Mouse (Mus musculus): ENCODE data around the gene Vav2. TPM values are rescaled to one million over a fixed set of nuclear protein-coding genes. Genes with fewer than 3 reads are reported as not detected.
A peak's percentile ranks its signal among the peaks of the same experiment; 100 is the strongest.

Gene Vav2
- polyA plus RNA-seq, 1 experiment from 2014 or later: 7.1 TPM

GRCm38 (mm10) chr2:27318606-27319005 lies 108.2 kb downstream of the Vav2 start:
- ATAC-seq (ENCODE audit: low read depth) (peak; percentile 20; the same call in 1 of the 2 replicates), DNase-seq (ENCODE audit: low spot score) (no peak)
- Histone ChIP-seq H3K4me2 (ENCODE audit: low read depth, low read length) (no peak overlapping the region), H3K36me3 (ENCODE audit: control insufficient read depth, insufficient read depth, low read length) (no peaks in the 10 kb centered on the region; the same call in 1 of the 2 replicates), H3K9me3 (ENCODE audit: control insufficient read depth, low read length) (no peaks in the 10 kb centered on the region), H3K4me3 (ENCODE audit: low read depth, low read length) (no peak overlapping the region), H3K4me1 (ENCODE audit: control insufficient read depth, insufficient read depth, low read length) (peaks cover 6% of the 10 kb centered on the region; the same call in 1 of the 2 replicates), H3K9ac (ENCODE audit: low read depth, low read length) (no peak overlapping the region), H3K27ac (replicated peaks; ENCODE audit: low read depth, low read length) (no peak overlapping the region), H3K27me3 (replicated peaks; ENCODE audit: control insufficient read depth, insufficient read depth, low read length) (no peaks in the 10 kb centered on the region)
- WGBS: 71% methylated on average over 3 of the region's 4 CpGs

- Histone ChIP-seq H3K9ac (ENCODE audit: low read depth, low read length) (no peak overlapping the region), H3K4me2 (ENCODE audit: low read depth, low read length) (no peak overlapping the region), H3K9me3 (ENCODE audit: control insufficient read depth, low read length) (no peaks in the 10 kb centered on the region), H3K4me1 (ENCODE audit: control insufficient read depth, insufficient read depth, low read length) (0 out of 2 replicates have a peak, but pooled peaks cover 5% of the 10 kb centered on the region), H3K36me3 (ENCODE audit: control insufficient read depth, insufficient read depth, low read length) (no peaks in the 10 kb centered on the region; the same call in 1 of the 2 replicates), H3K27ac (replicated peaks; ENCODE audit: low read depth, low read length) (no peak overlapping the region), H3K4me3 (ENCODE audit: low read depth, low read length) (no peak overlapping the region), H3K27me3 (replicated peaks; ENCODE audit: control insufficient read depth, insufficient read depth, low read length) (no peaks in the 10 kb centered on the region)
- DNase-seq (ENCODE audit: low spot score) (no peak), ATAC-seq (ENCODE audit: low read depth) (no peak)
- 18% methylated on average over 1 of the region's 1 CpGs for WGBS
Measured at GRCm38 (mm10) chr2:27318197-27318596, 108.6 kb downstream of the Vav2 start.

- DNase-seq (ENCODE audit: low spot score) (no peak), ATAC-seq (ENCODE audit: low read depth) (0 out of 2 replicates have a peak, but pooled peaks have one; percentile 19)
- WGBS: 68% methylated on average over 5 of the region's 5 CpGs
- Histone ChIP-seq H3K27me3 (replicated peaks; ENCODE audit: control insufficient read depth, insufficient read depth, low read length) (no peaks in the 10 kb centered on the region), H3K4me1 (ENCODE audit: control insufficient read depth, insufficient read depth, low read length) (0 out of 2 replicates have a peak, but pooled peaks cover under 1% of the 10 kb centered on the region), H3K27ac (replicated peaks; ENCODE audit: low read depth, low read length) (no peak overlapping the region), H3K4me3 (ENCODE audit: low read depth, low read length) (no peak overlapping the region), H3K9me3 (ENCODE audit: control insufficient read depth, low read length) (no peaks in the 10 kb centered on the region), H3K9ac (ENCODE audit: low read depth, low read length) (no peak overlapping the region), H3K36me3 (ENCODE audit: control insufficient read depth, insufficient read depth, low read length) (no peaks in the 10 kb centered on the region; the same call in 1 of the 2 replicates), H3K4me2 (ENCODE audit: low read depth, low read length) (no peak overlapping the region)
Measured at GRCm38 (mm10) chr2:27316167-27316566, 110.7 kb downstream of the Vav2 start.

- H3K9ac ChIP-seq (ENCODE audit: low read depth, low read length): no peak overlapping the region
Measured at GRCm38 (mm10) chr2:27314269-27314668, 112.6 kb downstream of the Vav2 start.

GRCm38 (mm10) chr2:27312500-27312899 lies 114.3 kb downstream of the Vav2 start:
- Histone ChIP-seq H3K4me1 (ENCODE audit: control insufficient read depth, insufficient read depth, low read length) (no peaks in the 10 kb centered on the region), H3K27me3 (replicated peaks; ENCODE audit: control insufficient read depth, insufficient read depth, low read length) (no peaks in the 10 kb centered on the region), H3K36me3 (ENCODE audit: control insufficient read depth, insufficient read depth, low read length) (no peaks in the 10 kb centered on the region; the same call in 1 of the 2 replicates), H3K4me2 (ENCODE audit: low read depth, low read length) (no peak overlapping the region), H3K27ac (replicated peaks; ENCODE audit: low read depth, low read length) (no peak overlapping the region), H3K9me3 (ENCODE audit: control insufficient read depth, low read length) (no peaks in the 10 kb centered on the region), H3K4me3 (ENCODE audit: low read depth, low read length) (no peak overlapping the region), H3K9ac (ENCODE audit: low read depth, low read length) (no peak overlapping the region)
- no peak for DNase-seq (ENCODE audit: low spot score)
- no peak for ATAC-seq (ENCODE audit: low read depth)
- WGBS: 81% methylated on average over 3 of the region's 3 CpGs

More at GRCm38 (mm10) chr2:27314269-27314668, 112.6 kb downstream of the Vav2 start:
- DNase-seq (ENCODE audit: low spot score) (no peak), ATAC-seq (ENCODE audit: low read depth) (no peak)
- 88% methylated on average over 5 of the region's 5 CpGs for WGBS
- no peaks in the 10 kb centered on the region for H3K27me3 ChIP-seq (replicated peaks; ENCODE audit: control insufficient read depth, insufficient read depth, low read length)
- H3K27ac ChIP-seq (replicated peaks; ENCODE audit: low read depth, low read length): no peak overlapping the region
- H3K4me3 ChIP-seq (ENCODE audit: low read depth, low read length): no peak overlapping the region
- no peaks in the 10 kb centered on the region for H3K9me3 ChIP-seq (ENCODE audit: control insufficient read depth, low read length)
- H3K4me2 ChIP-seq (ENCODE audit: low read depth, low read length): no peak overlapping the region
- H3K4me1 ChIP-seq (ENCODE audit: control insufficient read depth, insufficient read depth, low read length): no peaks in the 10 kb centered on the region
- H3K36me3 ChIP-seq (ENCODE audit: control insufficient read depth, insufficient read depth, low read length): no peaks in the 10 kb centered on the region; the same call in 1 of the 2 replicates

- Histone ChIP-seq H3K27ac (replicated peaks; ENCODE audit: low read depth, low read length) (no peak overlapping the region), H3K36me3 (ENCODE audit: control insufficient read depth, insufficient read depth, low read length) (no peaks in the 10 kb centered on the region), H3K9ac (ENCODE audit: low read depth, low read length) (no peak overlapping the region), H3K9me3 (ENCODE audit: control insufficient read depth, low read length) (no peaks in the 10 kb centered on the region), H3K27me3 (replicated peaks; ENCODE audit: control insufficient read depth, insufficient read depth, low read length) (no peaks in the 10 kb centered on the region), H3K4me2 (ENCODE audit: low read depth, low read length) (no peak overlapping the region), H3K4me1 (ENCODE audit: control insufficient read depth, insufficient read depth, low read length) (no peaks in the 10 kb centered on the region), H3K4me3 (ENCODE audit: low read depth, low read length) (no peak overlapping the region)
- WGBS: 92% methylated on average over 3 of the region's 3 CpGs
- ATAC-seq (ENCODE audit: low read depth): no peak
- DNase-seq (ENCODE audit: low spot score): no peak
Measured at GRCm38 (mm10) chr2:27311606-27312005, 115.2 kb downstream of the Vav2 start.

- ATAC-seq (ENCODE audit: low read depth): no peak
- 83% methylated on average over 5 of the region's 5 CpGs for WGBS
Measured at GRCm38 (mm10) chr2:27310908-27311307, 115.9 kb downstream of the Vav2 start.

GRCm38 (mm10) chr2:27310221-27310620 lies 116.6 kb downstream of the Vav2 start:
- Histone ChIP-seq H3K27me3 (replicated peaks; ENCODE audit: control insufficient read depth, insufficient read depth, low read length) (no peaks in the 10 kb centered on the region), H3K9ac (ENCODE audit: low read depth, low read length) (no peak overlapping the region), H3K4me3 (ENCODE audit: low read depth, low read length) (no peak overlapping the region), H3K27ac (replicated peaks; ENCODE audit: low read depth, low read length) (no peak overlapping the region), H3K4me1 (ENCODE audit: control insufficient read depth, insufficient read depth, low read length) (no peaks in the 10 kb centered on the region), H3K9me3 (ENCODE audit: control insufficient read depth, low read length) (no peaks in the 10 kb centered on the region), H3K4me2 (ENCODE audit: low read depth, low read length) (no peak overlapping the region), H3K36me3 (ENCODE audit: control insufficient read depth, insufficient read depth, low read length) (no peaks in the 10 kb centered on the region)
- no peak for DNase-seq (ENCODE audit: low spot score)
- WGBS: 78% methylated on average over 5 of the region's 5 CpGs
- no peak for ATAC-seq (ENCODE audit: low read depth)

More at GRCm38 (mm10) chr2:27310908-27311307, 115.9 kb downstream of the Vav2 start:
- no peaks in the 10 kb centered on the region for H3K9me3 ChIP-seq (ENCODE audit: control insufficient read depth, low read length)
- DNase-seq (ENCODE audit: low spot score): no peak
- no peak overlapping the region for H3K4me2 ChIP-seq (ENCODE audit: low read depth, low read length)
- no peaks in the 10 kb centered on the region for H3K36me3 ChIP-seq (ENCODE audit: control insufficient read depth, insufficient read depth, low read length)
- H3K4me1 ChIP-seq (ENCODE audit: control insufficient read depth, insufficient read depth, low read length): no peaks in the 10 kb centered on the region
- no peak overlapping the region for H3K9ac ChIP-seq (ENCODE audit: low read depth, low read length)
- no peak overlapping the region for H3K4me3 ChIP-seq (ENCODE audit: low read depth, low read length)
- no peaks in the 10 kb centered on the region for H3K27me3 ChIP-seq (replicated peaks; ENCODE audit: control insufficient read depth, insufficient read depth, low read length)
- no peak overlapping the region for H3K27ac ChIP-seq (replicated peaks; ENCODE audit: low read depth, low read length)

- DNase-seq (ENCODE audit: low spot score): no peak
- Histone ChIP-seq H3K4me1 (ENCODE audit: control insufficient read depth, insufficient read depth, low read length) (no peaks in the 10 kb centered on the region), H3K4me3 (ENCODE audit: low read depth, low read length) (no peak overlapping the region), H3K27me3 (replicated peaks; ENCODE audit: control insufficient read depth, insufficient read depth, low read length) (no peaks in the 10 kb centered on the region), H3K36me3 (ENCODE audit: control insufficient read depth, insufficient read depth, low read length) (no peaks in the 10 kb centered on the region), H3K9me3 (ENCODE audit: control insufficient read depth, low read length) (no peaks in the 10 kb centered on the region), H3K27ac (replicated peaks; ENCODE audit: low read depth, low read length) (no peak overlapping the region), H3K4me2 (ENCODE audit: low read depth, low read length) (no peak overlapping the region), H3K9ac (ENCODE audit: low read depth, low read length) (no peak overlapping the region)
- ATAC-seq (ENCODE audit: low read depth): no peak
- WGBS: 83% methylated on average over 8 of the region's 8 CpGs
Measured at GRCm38 (mm10) chr2:27306628-27307027, 120.2 kb downstream of the Vav2 start.

Measured in embryonic facial prominence, embryonic 14.5 days (tissue).